Mouse (Mus musculus) kidney, postnatal 0 days (tissue): ENCODE data around the gene Tmem234. TPM values are rescaled to one million over a fixed set of nuclear protein-coding genes. Genes with fewer than 3 reads are reported as not detected.

Source experiments
- ATAC-seq: fragments of 200-750 bp; cut with Nextera tagmentation; replicated peaks from 2 replicates; pipeline ENCODE4 v1.8.0; 2017; ENCODE audit warnings: low read depth, moderate number of reproducible peaks, moderate TSS enrichment, moderate library complexity; ENCODE audit not compliant: low FRiP score
- DNase-seq: peaks from one replicate; pipeline ENCODE4 v3.0.0-alpha.2; 2016; ENCODE audit warnings: low spot score
- H3K27ac ChIP-seq: fragments of 300-500 bp; sonication (generic); 2 replicates; pipeline ENCODE4 v1.5.1; 2014; ENCODE audit warnings: mild to moderate bottlenecking
- H3K27me3 ChIP-seq: fragments of 300-500 bp; sonication (generic); 2 replicates; pipeline ENCODE4 v1.6.1; 2014; ENCODE audit warnings: low read length, mixed read lengths; ENCODE audit not compliant: insufficient read depth
- H3K36me3 ChIP-seq: fragments of 300-500 bp; sonication (generic); 2 replicates; pipeline ENCODE4 v1.6.1; 2014; ENCODE audit warnings: low read length, mixed read lengths; ENCODE audit not compliant: insufficient read depth
- H3K4me1 ChIP-seq: fragments of 300-500 bp; sonication (generic); replicated peaks from 2 replicates; pipeline ENCODE4 v1.6.1; 2014; ENCODE audit warnings: antibody characterized with exemption, low read length, mixed read lengths; ENCODE audit not compliant: insufficient read depth
- H3K4me2 ChIP-seq: fragments of 300-500 bp; sonication (generic); 2 replicates; pipeline ENCODE4 v1.6.1; 2014; ENCODE audit warnings: mild to moderate bottlenecking, low read length, moderate library complexity, mixed read lengths
- H3K4me3 ChIP-seq: fragments of 300-500 bp; sonication (generic); replicated peaks from 2 replicates; pipeline ENCODE4 v1.5.1; 2014; ENCODE audit warnings: low read depth, low read length
- H3K9ac ChIP-seq: fragments of 300-500 bp; sonication (generic); 2 replicates; pipeline ENCODE4 v1.6.1; 2014; ENCODE audit warnings: low read depth, low read length
- H3K9me3 ChIP-seq: fragments of 300-500 bp; sonication (generic); replicated peaks from 2 replicates; pipeline ENCODE4 v1.6.1; 2016; ENCODE audit warnings: low read length, inconsistent platforms, mixed read lengths
- CTCF ChIP-seq: IDR thresholded peaks from 2 replicates; pipeline ENCODE4 v1.5.1; 2016; ENCODE audit warnings: antibody characterized with exemption, low read depth, mild to moderate bottlenecking, moderate library complexity
- WGBS: fragments of 180-500 bp; shearing (Covaris S2); extraction: QIAGEN DNeasy Blood & Tissue Kit; methylation state at CpG from one replicate; pipeline ENCODE4 v1.1.7; 2014; 5-methylcytosine and 5-hydroxymethylcytosine counted together
- polyA plus RNA-seq: library from polyadenylated mRNA; unstranded; fragments of >200 nt; fragmentation: Nextera tagmentation; extraction: Ambion mirVana; gene quantifications from 2 replicates; pipeline ENCODE4 v1.2.1, GENCODE M21; 2015

Tmem234 gene
- polyA plus RNA-seq, 1 experiment from 2014 or later = 188 TPM

- no peak for DNase-seq
- no peak for TF ChIP-seq CTCF
- H3K4me3 ChIP-seq = no peak within 1 kb of the TSS
- no peak within 1 kb of the TSS for H3K4me2 ChIP-seq
- no peak for ATAC-seq
- WGBS = 84% methylated on average over 6 of the region's 6 CpGs
- H3K36me3 ChIP-seq = 0 out of 2 replicates have a peak, but pooled peaks cover 8% of the 10 kb centered on the region
- no peak within 1 kb of the TSS for H3K9ac ChIP-seq
- no peaks in the 10 kb centered on the region for H3K27me3 ChIP-seq
- H3K27ac ChIP-seq = no peak within 1 kb of the TSS
- peaks cover 9% of the 10 kb centered on the region for H3K4me1 ChIP-seq
- no peaks in the 10 kb centered on the region for H3K9me3 ChIP-seq
Measured at GRCm38 (mm10) chr4:129614093-129614492, 13.6 kb downstream of the Tmem234 start, which contains the start of gene Dcdc2b. Dcdc2b (minus strand) TSS chr4:129614257.

- no peaks in the 10 kb centered on the region for H3K27me3 ChIP-seq
Measured at GRCm38 (mm10) chr4:129615801-129616290, 15.4 kb downstream of the Tmem234 start.

DNA sequence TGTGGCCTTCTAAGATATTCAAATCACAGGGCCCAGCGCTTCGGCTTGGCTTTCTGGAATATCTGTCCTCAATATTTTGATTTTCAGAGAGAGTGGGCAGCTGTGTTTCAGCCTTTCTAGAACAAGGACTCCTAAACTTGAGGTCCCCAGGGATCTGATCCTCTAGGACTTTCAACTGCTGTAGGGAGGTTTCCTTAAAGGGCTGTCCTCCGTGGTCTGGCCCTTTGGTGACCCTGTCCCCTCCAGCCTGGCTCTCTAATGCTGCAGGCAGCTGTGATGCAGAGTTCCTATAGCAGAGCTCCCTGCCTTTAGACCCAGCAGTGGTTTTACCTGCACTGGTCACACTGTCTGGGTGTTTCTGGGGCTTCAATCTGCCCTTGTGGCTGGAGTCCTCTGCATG is 16.2 kb downstream of the Tmem234 start:
- Histone ChIP-seq H3K4me3 (no peak overlapping the region), H3K4me1 (peaks cover 9% of the 10 kb centered on the region), H3K9ac (no peak overlapping the region), H3K27ac (no peak overlapping the region), H3K9me3 (no peaks in the 10 kb centered on the region), H3K27me3 (no peaks in the 10 kb centered on the region), H3K36me3 (0 out of 2 replicates have a peak, but pooled peaks cover 7% of the 10 kb centered on the region), H3K4me2 (no peak overlapping the region)
- no peak for TF ChIP-seq CTCF
- ATAC-seq (no peak), DNase-seq (no peak)
- 93% methylated on average over 3 of the region's 3 CpGs for WGBS

More at GRCm38 (mm10) chr4:129615801-129616290, 15.4 kb downstream of the Tmem234 start:
- no peak overlapping the region for H3K9ac ChIP-seq
- H3K27ac ChIP-seq = no peak overlapping the region
- H3K9me3 ChIP-seq = no peaks in the 10 kb centered on the region
- peaks cover 9% of the 10 kb centered on the region for H3K4me1 ChIP-seq
- TF ChIP-seq CTCF = no peak
- DNase-seq (no peak), ATAC-seq (no peak)
- H3K36me3 ChIP-seq = 0 out of 2 replicates have a peak, but pooled peaks cover 7% of the 10 kb centered on the region
- no peak overlapping the region for H3K4me2 ChIP-seq
- H3K4me3 ChIP-seq = no peak overlapping the region
- WGBS = 85% methylated on average over 9 of the region's 9 CpGs

GRCm38 (mm10) chr4:129617121-129617641 is 16.7 kb downstream of the Tmem234 start:
- no peak overlapping the region for H3K27ac ChIP-seq
- H3K27me3 ChIP-seq = no peaks in the 10 kb centered on the region
- DNase-seq = no peak
- 0 out of 2 replicates have a peak, but pooled peaks cover 7% of the 10 kb centered on the region for H3K36me3 ChIP-seq
- TF ChIP-seq CTCF = no peak
- no peak overlapping the region for H3K9ac ChIP-seq
- WGBS = 80% methylated on average over 7 of the region's 7 CpGs
- peaks cover 11% of the 10 kb centered on the region for H3K4me1 ChIP-seq
- H3K4me3 ChIP-seq = no peak overlapping the region
- no peak for ATAC-seq
- H3K4me2 ChIP-seq = no peak overlapping the region
- H3K9me3 ChIP-seq = no peaks in the 10 kb centered on the region

DNA sequence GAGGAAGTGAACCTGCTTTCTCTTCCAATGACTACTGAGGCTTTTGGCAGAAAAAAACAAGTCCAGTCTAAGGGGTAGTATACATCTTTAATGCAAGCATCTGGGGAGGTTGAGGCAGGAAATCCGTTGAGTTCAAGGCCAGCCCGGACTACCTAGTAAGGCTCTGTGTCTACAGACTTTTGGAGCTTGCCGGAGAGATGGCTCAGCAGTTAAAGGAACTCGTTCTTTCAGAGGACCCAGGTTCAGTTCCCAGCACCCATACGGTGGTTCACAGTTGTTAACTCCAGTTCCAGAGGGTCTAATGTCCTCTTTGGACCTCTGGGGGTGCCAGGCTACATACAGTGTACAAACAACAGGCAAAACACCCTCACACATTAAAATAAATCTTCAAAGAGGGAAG is 17.6 kb downstream of the Tmem234 start:
- Histone ChIP-seq H3K4me2 (peak overlapping the region; percentile 79), H3K9ac (peak overlapping the region; percentile 74; the same call in 1 of the 2 replicates), H3K27me3 (no peaks in the 10 kb centered on the region), H3K27ac (peak overlapping the region; percentile 82; the same call in 1 of the 2 replicates), H3K4me1 (peaks cover 19% of the 10 kb centered on the region), H3K9me3 (no peaks in the 10 kb centered on the region), H3K4me3 (peak overlapping the region; percentile 55; the same call in 1 of the 2 replicates), H3K36me3 (0 out of 2 replicates have a peak, but pooled peaks cover 7% of the 10 kb centered on the region)
- no peak for TF ChIP-seq CTCF
- ATAC-seq (no peak), DNase-seq (no peak)
- WGBS = 98% methylated on average over 5 of the region's 5 CpGs

- peak; percentile 21; the same call in 1 of the 2 replicates for TF ChIP-seq CTCF
- peak; percentile 96 for DNase-seq
- 0 out of 2 replicates have a peak, but pooled peaks cover 7% of the 10 kb centered on the region for H3K36me3 ChIP-seq
- H3K27me3 ChIP-seq = no peaks in the 10 kb centered on the region
- H3K27ac ChIP-seq = peak within 1 kb of the TSS; percentile 82
- peak within 1 kb of the TSS; percentile 74 for H3K9ac ChIP-seq
- ATAC-seq = peak; percentile 87
- peaks cover 22% of the 10 kb centered on the region for H3K4me1 ChIP-seq
- H3K9me3 ChIP-seq = no peaks in the 10 kb centered on the region
- H3K4me2 ChIP-seq = peak within 1 kb of the TSS; percentile 79
- peak within 1 kb of the TSS; percentile 55 for H3K4me3 ChIP-seq
- 3% methylated on average over 43 of the region's 44 CpGs for WGBS
Measured at GRCm38 (mm10) chr4:129618786-129619691, 18.6 kb downstream of the Tmem234 start, which contains the start of gene Iqcc. Iqcc (minus strand) TSS chr4:129619099.
